Mouse (Mus musculus) lung, adult 10 weeks (tissue): ENCODE measurements around the gene Syvn1. TPM values are rescaled to one million over a fixed set of nuclear protein-coding genes. Genes with fewer than 3 reads are reported as not detected.

ENCODE experiments used
- polyA plus RNA-seq: library from polyadenylated mRNA; stranded (reverse); fragments of 350-450 nt; fragmentation: Illumina TruSeq; extraction: RNeasy Lipid Tissue Mini Kit (QIAGEN cat#74804); gene quantifications from one replicate; pipeline ENCODE4 v1.2.3, GENCODE M21; 2014; ENCODE audit warnings: low read depth, low replicate concordance; ENCODE audit not compliant: insufficient read depth

The Syvn1 gene
- 23.8 TPM for polyA plus RNA-seq

GRCm38 (mm10) chr19:6046294-6047153 is at the start of gene Syvn1:
TSS of gene Syvn1 (plus strand) at chr19:6046576.

GRCm38 (mm10) chr19:6015511-6016315 is 30.7 kb upstream of the Syvn1 start, which contains the start of gene Capn1:
TSS of gene Capn1 (minus strand) at chr19:6015897.

DNA sequence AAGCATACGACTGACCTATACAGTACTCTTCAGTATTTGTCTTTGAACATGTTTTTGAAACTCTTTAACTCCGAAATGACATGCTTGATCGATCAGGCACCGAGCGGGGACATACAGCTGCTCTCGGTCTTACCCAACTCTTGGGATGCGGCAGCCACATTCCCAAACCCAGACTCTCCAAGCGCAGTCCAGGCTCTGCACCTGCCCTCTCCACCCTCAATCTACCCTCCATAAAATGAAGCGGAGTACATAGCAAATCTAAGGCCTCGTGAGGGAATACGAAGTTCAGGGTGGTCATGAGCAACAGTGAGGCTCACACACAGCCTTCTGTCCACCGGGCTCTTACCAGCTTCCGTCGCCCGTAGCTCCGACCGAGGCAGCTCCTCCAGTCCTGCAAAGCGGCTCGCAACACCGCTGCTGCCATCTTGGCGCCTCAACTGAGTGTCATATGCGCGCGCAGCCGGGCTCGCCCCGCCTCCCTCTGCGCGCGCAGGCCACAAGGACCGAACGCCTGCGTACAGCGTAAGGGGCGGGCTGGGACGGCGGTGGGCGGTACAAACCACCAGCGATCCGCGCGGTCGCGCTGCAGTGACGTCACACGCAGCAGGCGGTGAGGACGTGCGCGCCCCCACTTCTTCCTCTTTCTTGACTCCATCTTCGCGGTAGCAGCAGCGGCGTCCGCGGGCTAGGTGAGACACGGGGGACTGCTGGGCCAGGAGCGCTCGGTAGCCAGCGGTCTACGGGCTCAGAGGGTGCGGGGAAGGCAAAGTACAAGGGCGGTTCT is 11.1 kb downstream of the Syvn1 start, which contains the start of the genes Mrpl49 and Fau:
Gene Mrpl49, minus strand, starts transcription at position 473 of the 784 bp plus-strand sequence.
Gene Fau, plus strand, starts transcription at position 532 of the 784 bp plus-strand sequence.

DNA sequence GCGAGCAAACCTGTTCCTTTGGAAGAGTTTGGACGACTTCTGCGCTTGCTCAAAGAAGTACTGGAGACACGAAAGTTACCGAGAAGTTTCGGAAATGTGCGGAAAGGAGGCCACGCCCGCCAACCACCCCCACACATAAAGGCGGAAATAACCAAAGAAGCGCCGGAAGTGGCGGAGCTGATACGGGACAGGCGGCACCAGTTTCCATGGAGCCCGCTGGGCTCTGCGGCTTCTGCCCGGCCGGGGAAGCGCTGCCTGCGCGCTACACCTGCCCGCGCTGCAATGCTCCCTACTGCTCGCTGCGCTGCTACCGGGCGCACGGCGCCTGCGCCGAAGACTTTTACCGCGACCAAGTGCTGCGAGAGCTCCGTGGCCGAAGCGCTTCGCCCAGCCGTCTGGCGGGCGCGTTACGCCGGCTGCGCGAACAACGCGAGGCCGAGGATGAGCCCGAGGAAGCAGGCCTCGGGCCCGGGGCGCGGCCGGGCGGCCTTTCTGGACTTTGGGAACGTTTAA is 14.7 kb downstream of the Syvn1 start, which contains the start of gene Znhit2:
Gene Znhit2, plus strand, starts transcription at position 172 of the 513 bp plus-strand sequence.

GRCm38 (mm10) chr19:6067724-6068415 is 21.5 kb downstream of the Syvn1 start, which contains the start of gene Tm7sf2:
TSS of gene Tm7sf2 (minus strand) at chr19:6068373.

GRCm38 (mm10) chr19:6076564-6077393 is 30.4 kb downstream of the Syvn1 start, which contains the start of gene Vps51:
TSS of gene Vps51 (minus strand) at chr19:6077231.

GRCm38 (mm10) chr19:6079983-6080480 is 33.7 kb downstream of the Syvn1 start, which contains the start of gene Tmem262:
TSS of gene Tmem262 (plus strand) at chr19:6080033.

DNA sequence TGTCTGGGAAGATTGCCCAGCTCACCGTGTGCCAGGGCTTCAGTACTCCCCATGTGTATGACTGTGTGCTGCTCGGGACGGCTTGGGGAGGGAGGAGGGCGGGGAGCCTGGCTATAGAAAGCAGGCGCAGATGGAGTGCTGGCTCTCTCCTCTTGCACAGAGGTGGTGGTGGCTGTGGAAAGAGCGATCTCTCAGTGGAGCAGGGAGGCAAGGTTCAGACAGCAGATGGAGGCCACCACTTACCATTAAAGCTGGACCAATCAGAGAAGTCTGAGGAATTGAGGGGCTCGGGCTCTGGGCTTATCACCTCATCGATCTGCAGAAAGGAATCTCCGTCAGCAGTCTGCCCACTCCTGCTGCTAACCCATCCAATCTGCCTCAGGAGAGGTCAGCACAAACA is 35.8 kb downstream of the Syvn1 start, which contains the start of gene Gm28374:
Gene Gm28374, minus strand, starts transcription at position 101 of the 400 bp plus-strand sequence.

GRCm38 (mm10) chr19:6084478-6085248 is 38.3 kb downstream of the Syvn1 start, which contains the start of the genes Zfpl1 and Cdca5:
TSS of gene Zfpl1 (minus strand) at chr19:6084956.
TSS of gene Cdca5 (plus strand) at chr19:6084983.

GRCm38 (mm10) chr19:6094119-6094518 is 47.7 kb downstream of the Syvn1 start, which contains the start of gene AC131692.1:
TSS of gene AC131692.1 (plus strand) at chr19:6094419.

Other genes starting within 250 kb of the Syvn1 start
- gene Frmd8, start 171.3 kb upstream of the Syvn1 start, polyA plus RNA-seq, result 15.0 TPM
- 10.0 TPM for gene Slc25a45, start 168.8 kb upstream of the Syvn1 start, polyA plus RNA-seq
- 0.60 TPM for gene Tigd3, start 152.4 kb upstream of the Syvn1 start, polyA plus RNA-seq
- 39.4 TPM for gene Dpf2, start 133.6 kb upstream of the Syvn1 start, polyA plus RNA-seq
- gene Cdc42ep2, start 121.8 kb upstream of the Syvn1 start, polyA plus RNA-seq, result 15.7 TPM
- 10.7 TPM for gene Pola2, start 82.4 kb upstream of the Syvn1 start, polyA plus RNA-seq
- not detected for gene Slc22a20, start 60.4 kb upstream of the Syvn1 start, polyA plus RNA-seq
- gene Capn1, start 30.7 kb upstream of the Syvn1 start, polyA plus RNA-seq, result 30.1 TPM
- gene Mrpl49, start 11.2 kb downstream of the Syvn1 start, polyA plus RNA-seq, result 25.9 TPM
- gene Fau, start 11.3 kb downstream of the Syvn1 start, polyA plus RNA-seq, result 2,086 TPM
- 21.2 TPM for gene Znhit2, start 14.6 kb downstream of the Syvn1 start, polyA plus RNA-seq
- 10.4 TPM for gene Tm7sf2, start 21.8 kb downstream of the Syvn1 start, polyA plus RNA-seq
- gene Vps51, start 30.7 kb downstream of the Syvn1 start, polyA plus RNA-seq, result 30.5 TPM
- not detected for gene Tmem262, start 33.5 kb downstream of the Syvn1 start, polyA plus RNA-seq
- gene Gm28374, start 35.7 kb downstream of the Syvn1 start, polyA plus RNA-seq, result not detected
- 30.3 TPM for gene Zfpl1, start 38.4 kb downstream of the Syvn1 start, polyA plus RNA-seq
- gene Cdca5, start 38.4 kb downstream of the Syvn1 start, polyA plus RNA-seq, result 0.73 TPM
- not detected for gene AC131692.1, start 47.8 kb downstream of the Syvn1 start, polyA plus RNA-seq
- gene Naaladl1, start 59.2 kb downstream of the Syvn1 start, polyA plus RNA-seq, result not detected
- 9.6 TPM for gene Sac3d1, start 72.1 kb downstream of the Syvn1 start, polyA plus RNA-seq
- 19.4 TPM for gene Snx15, start 81.7 kb downstream of the Syvn1 start, polyA plus RNA-seq
- 4.7 TPM for gene Batf2, start 94.4 kb downstream of the Syvn1 start, polyA plus RNA-seq
- 47.3 TPM for gene Arl2, start 95.0 kb downstream of the Syvn1 start, polyA plus RNA-seq
- 0.18 TPM for gene Majin, start 137.8 kb downstream of the Syvn1 start, polyA plus RNA-seq
- 0.64 TPM for gene Gpha2, start 179.8 kb downstream of the Syvn1 start, polyA plus RNA-seq
- gene Ppp2r5b, start 189.3 kb downstream of the Syvn1 start, polyA plus RNA-seq, result 22.8 TPM
- gene Atg2a, start 195.1 kb downstream of the Syvn1 start, polyA plus RNA-seq, result 6.0 TPM
- gene Ehd1, start 230.1 kb downstream of the Syvn1 start, polyA plus RNA-seq, result 75.5 TPM